Mouse (Mus musculus): ENCODE measurements around the gene Fcgr3. TPM values are rescaled to one million over a fixed set of nuclear protein-coding genes. Genes with fewer than 3 reads are reported as not detected.

Fcgr3 gene
- total RNA-seq, 2 experiments from 2014 or later, result 7.0 to 7.4 TPM

- DNase-seq, result no peak
- intact Hi-C loops (cut with DNase I; ENCODE audit: low total_unique reads), result no loop called here
These were observed 33.0 kb downstream of the Fcgr3 start for GRCm38 (mm10) chr1:171031752-171032151.

DNA sequence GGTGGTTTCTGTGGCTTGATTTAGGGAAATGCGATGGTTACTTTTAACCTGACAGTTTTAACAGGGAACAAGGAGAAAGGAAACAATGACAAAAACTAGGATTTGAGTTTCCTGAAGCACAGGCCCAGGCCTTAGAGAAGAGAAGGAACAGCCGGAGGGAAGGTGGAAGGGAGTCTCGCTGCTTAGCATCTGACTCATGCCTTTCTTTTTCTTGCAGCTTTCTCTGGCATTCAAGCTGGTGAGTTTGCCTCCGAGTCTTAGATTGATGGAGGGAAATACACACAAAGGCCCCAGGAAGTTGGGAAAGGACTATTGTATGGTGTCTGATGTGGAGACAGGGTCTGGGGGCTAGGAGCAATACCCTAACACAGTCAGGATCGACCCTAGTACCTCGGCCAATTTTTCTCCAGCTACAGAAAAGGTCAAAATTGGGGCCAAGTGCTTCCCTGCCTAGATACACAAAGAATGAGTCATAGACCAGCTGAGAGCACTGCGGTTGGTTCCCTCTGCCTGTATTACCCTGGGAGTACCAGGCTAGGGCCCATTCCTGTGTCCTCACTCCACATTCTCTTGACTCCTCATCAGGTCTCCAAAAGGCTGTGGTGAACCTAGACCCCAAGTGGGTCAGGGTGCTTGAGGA lies 45.3 kb downstream of the Fcgr3 start:
- intact Hi-C loops (cut with DNase I; ENCODE audit: low total_unique reads), result no loop called here
- no peak for DNase-seq

- DNase-seq, result no peak
- intact Hi-C loops (cut with DNase I; ENCODE audit: low total_unique reads), result no loop called here
These were observed 46.0 kb downstream of the Fcgr3 start, which contains the start of gene Fcgr4 for GRCm38 (mm10) chr1:171018737-171019136. Fcgr4 (plus strand) TSS chr1:171018920.

DNA sequence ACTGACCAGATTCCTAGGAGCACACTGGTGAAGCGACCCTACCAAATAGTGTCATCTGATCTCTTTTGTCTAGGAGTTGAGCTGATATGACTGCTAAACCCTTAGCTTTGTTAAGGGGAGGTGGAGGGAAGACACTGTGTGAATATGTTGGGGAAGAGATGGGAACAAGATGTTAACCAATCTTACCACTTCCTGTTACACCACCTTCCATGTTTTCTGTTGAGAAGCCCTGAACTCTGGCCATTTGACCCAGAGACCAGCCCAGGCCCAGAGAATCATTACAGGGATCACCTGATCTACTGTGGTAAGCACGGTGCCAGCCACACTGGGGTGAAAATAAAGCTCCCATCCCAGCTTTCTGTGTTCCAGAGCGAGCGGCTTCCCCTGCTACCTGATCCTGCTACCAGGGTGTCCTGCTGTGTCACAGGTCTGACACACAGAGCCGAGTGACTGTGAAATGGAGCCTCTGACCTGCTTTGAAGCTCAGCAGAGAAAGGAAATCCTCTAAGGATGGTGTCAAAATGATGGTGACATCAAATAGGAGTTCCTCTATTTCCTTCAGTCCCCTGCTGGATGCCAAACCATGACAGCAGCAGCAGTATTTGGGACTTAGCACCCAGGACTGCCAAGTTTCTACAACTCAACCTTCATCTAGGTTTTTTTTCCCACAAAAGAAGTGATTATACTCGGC lies 47.1 kb downstream of the Fcgr3 start:
- intact Hi-C loops (cut with DNase I; ENCODE audit: low total_unique reads), result no loop called here

GRCm38 (mm10) chr1:171016676-171017356 lies 47.9 kb downstream of the Fcgr3 start:
- DNase-seq, result no peak
- intact Hi-C loops (cut with DNase I; ENCODE audit: low total_unique reads), result no loop called here

More for the DNA sequence above, 47.1 kb downstream of the Fcgr3 start:
- DNase-seq, result no peak

GRCm38 (mm10) chr1:171011733-171012132 lies 53.0 kb downstream of the Fcgr3 start:
- no peak for DNase-seq

DNA sequence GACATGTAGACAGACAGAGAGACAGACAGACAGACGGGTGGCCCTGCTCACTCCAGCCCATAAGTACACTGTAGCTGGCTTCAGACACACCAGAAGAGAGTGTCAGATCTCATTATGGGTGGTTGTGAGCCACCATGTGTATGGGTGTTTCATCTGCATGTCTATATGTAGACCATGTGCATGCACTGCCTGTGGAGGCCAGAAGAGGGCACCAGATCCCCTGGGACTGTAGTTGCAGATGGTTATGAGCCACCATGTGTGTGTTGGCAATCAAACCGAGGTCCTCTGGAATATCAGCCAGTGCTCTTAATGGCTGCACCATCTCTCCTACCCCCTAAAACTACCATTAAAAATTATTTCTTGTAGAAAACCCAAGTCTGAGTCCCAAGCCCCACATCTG lies 57.8 kb downstream of the Fcgr3 start:
- intact Hi-C loops (cut with DNase I; ENCODE audit: low total_unique reads), result no loop called here
- DNase-seq, result no peak

More at GRCm38 (mm10) chr1:171011733-171012132, 53.0 kb downstream of the Fcgr3 start:
- intact Hi-C loops (cut with DNase I; ENCODE audit: low total_unique reads), result no loop called here

DNA sequence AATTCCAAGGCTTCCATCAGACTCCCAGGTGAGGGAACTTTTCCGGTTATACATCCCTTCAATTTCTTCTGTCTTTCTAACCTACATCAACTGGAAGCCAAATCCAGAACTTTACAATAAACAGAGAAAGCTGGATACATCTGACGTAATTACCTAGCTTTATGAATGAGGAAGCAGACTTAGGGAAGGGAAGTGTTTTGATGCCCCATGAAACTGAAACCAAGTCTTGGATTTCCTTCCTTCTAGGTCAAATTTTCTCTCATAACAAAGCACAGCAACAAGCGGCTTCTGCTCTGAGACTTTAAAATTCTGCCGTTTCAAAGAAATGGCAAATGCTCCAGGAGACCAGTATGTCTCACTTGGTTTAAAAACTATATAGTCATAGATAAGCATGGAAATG lies 58.4 kb downstream of the Fcgr3 start:
- no peak for DNase-seq
- intact Hi-C loops (cut with DNase I; ENCODE audit: low total_unique reads), result no loop called here

DNA sequence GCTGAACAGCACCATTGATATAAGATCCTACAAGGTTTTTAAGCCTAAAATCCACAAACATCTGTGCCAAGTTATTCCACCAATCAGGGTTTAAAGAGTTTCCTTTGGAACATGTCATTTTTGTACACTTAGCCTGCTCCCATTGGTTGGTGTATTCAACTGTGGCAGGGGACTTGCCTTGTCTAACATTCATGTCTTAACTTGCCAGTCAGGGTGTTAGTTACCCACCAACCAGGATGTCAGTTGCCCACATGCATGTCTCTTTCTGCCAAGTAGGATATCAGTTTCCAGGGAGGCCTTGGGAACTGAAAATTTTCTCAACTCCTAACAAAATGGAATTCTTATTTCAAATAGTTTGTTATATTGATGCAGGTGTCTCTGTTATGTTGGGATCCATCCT lies 59.1 kb downstream of the Fcgr3 start:
- no peak for DNase-seq
- intact Hi-C loops (cut with DNase I; ENCODE audit: low total_unique reads), result no loop called here

DNA sequence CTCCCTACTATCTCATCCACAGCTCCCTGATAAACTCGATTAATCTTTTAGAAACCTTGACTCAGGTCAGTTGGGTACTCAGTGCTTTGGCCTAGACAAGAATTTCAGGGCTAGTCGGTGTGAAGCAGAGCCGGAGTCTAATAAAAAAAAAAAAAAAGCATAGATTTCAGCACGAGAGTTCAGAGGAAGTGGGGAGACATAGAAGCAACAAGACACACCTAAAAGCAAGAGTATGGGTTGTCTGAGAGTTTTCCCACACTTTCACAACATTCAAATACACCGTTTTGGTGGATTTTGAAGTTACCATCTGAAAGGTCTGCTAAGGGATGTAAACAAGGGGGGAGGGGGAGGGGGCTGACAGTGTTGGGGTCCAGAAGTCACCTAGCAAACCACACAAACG lies 59.7 kb downstream of the Fcgr3 start:
- intact Hi-C loops (cut with DNase I; ENCODE audit: low total_unique reads), result no loop called here
- DNase-seq, result no peak

Small RNA genes lying within 50 kb of the gene (microRNA-seq; reads per million reads assigned to microRNA genes)
- gene Gm27552, result 0 reads per million in 2 experiments
- 0 reads per million in 2 experiments for gene Gm27844
- 0 to 0.64 reads per million in 2 experiments for gene Mir6546

Other genes starting within 250 kb of the Fcgr3 start
- 10 to 100 TPM; 17.6 to 17.8 TPM for gene Atf6, start 197.2 kb downstream of the Fcgr3 start, total RNA-seq (2021)
- gene Gm26620, start 179.9 kb downstream of the Fcgr3 start, total RNA-seq (2021), result under 1 TPM in 1 of 2 experiments, not detected in 1; 0.35 TPM
- 1 to 10 TPM; 4.0 to 6.1 TPM for gene Dusp12, start 179.4 kb downstream of the Fcgr3 start, total RNA-seq (2021)
- not detected for gene Fcrlb, start 152.0 kb downstream of the Fcgr3 start, total RNA-seq (2021)
- under 1 TPM in 1 of 2 experiments, not detected in 1; 0.31 TPM for gene Fcrla, start 137.4 kb downstream of the Fcgr3 start, total RNA-seq (2021)
- gene Fcgr2b, start 88.4 kb downstream of the Fcgr3 start, total RNA-seq (2021), result 1 to 10 TPM; 3.0 to 3.4 TPM
- not detected for gene Fcgr4, start 46.0 kb downstream of the Fcgr3 start, total RNA-seq (2021)
- under 1 TPM; 0.72 to 0.73 TPM for gene Cfap126, start 49.0 kb upstream of the Fcgr3 start, total RNA-seq (2021)
- gene Sdhc, start 85.7 kb upstream of the Fcgr3 start, total RNA-seq (2021), result 100 to 1,000 TPM; 692 to 793 TPM
- gene Mpz, start 85.8 kb upstream of the Fcgr3 start, total RNA-seq (2021), result 100 to 1,000 TPM; 117 to 734 TPM
- gene Pcp4l1, start 131.3 kb upstream of the Fcgr3 start, total RNA-seq (2021), result 10 to 100 TPM; 12.3 to 17.1 TPM
- not detected for gene Nr1i3, start 149.0 kb upstream of the Fcgr3 start, total RNA-seq (2021)
- 10 to 100 TPM; 44.3 to 46.7 TPM for gene Tomm40l, start 157.6 kb upstream of the Fcgr3 start, total RNA-seq (2021)
- not detected for gene Apoa2, start 160.1 kb upstream of the Fcgr3 start, total RNA-seq (2021)
- gene Fcer1g, start 169.4 kb upstream of the Fcgr3 start, total RNA-seq (2021), result 1 to 10 TPM; 6.3 to 7.1 TPM
- gene Adamts4, start 185.5 kb upstream of the Fcgr3 start, total RNA-seq (2021), result 1 to 10 TPM; 2.4 to 3.1 TPM
- 100 to 1,000 TPM; 580 to 737 TPM for gene Ndufs2, start 186.5 kb upstream of the Fcgr3 start, total RNA-seq (2021)
- gene B4galt3, start 205.4 kb upstream of the Fcgr3 start, total RNA-seq (2021), result 1 to 10 TPM; 5.9 to 9.4 TPM
- gene Ppox, start 216.3 kb upstream of the Fcgr3 start, total RNA-seq (2021), result 10 to 100 TPM in 1 of 2 experiments, 1 to 10 TPM in 1; 9.6 to 11.8 TPM
- gene Usp21, start 223.1 kb upstream of the Fcgr3 start, total RNA-seq (2021), result 10 to 100 TPM; 13.1 to 13.7 TPM
- 10 to 100 TPM; 84.3 to 87.2 TPM for gene Ufc1, start 230.1 kb upstream of the Fcgr3 start, total RNA-seq (2021)